Mouse (Mus musculus) forebrain, embryonic 11.5 days (tissue): ENCODE data around the gene Plxnd1. TPM values are rescaled to one million over a fixed set of nuclear protein-coding genes. Genes with fewer than 3 reads are reported as not detected.

Source experiments
- ATAC-seq: fragments of 200-750 bp; cut with Nextera tagmentation; replicated peaks from 2 replicates; pipeline ENCODE4 v1.8.0; 2017; ENCODE audit warnings: moderate TSS enrichment; ENCODE audit not compliant: low FRiP score
- DNase-seq: peaks from one replicate; pipeline ENCODE4 v3.0.0-alpha.2; 2017; ENCODE audit warnings: low spot score
- H3K27ac ChIP-seq: fragments of 300-500 bp; sonication (generic); 2 replicates; pipeline ENCODE4 v1.5.1; 2014; ENCODE audit warnings: low read depth, low read length
- H3K27me3 ChIP-seq: fragments of 300-500 bp; sonication (generic); 2 replicates; pipeline ENCODE4 v1.6.1; 2014; ENCODE audit warnings: mild to moderate bottlenecking, low read length, mixed read lengths; ENCODE audit not compliant: control insufficient read depth, insufficient read depth
- H3K36me3 ChIP-seq: fragments of 300-500 bp; sonication (generic); 2 replicates; pipeline ENCODE4 v1.6.1; 2014; ENCODE audit warnings: mild to moderate bottlenecking, low read length, moderate library complexity, mixed read lengths; ENCODE audit not compliant: control insufficient read depth, insufficient read depth
- H3K4me1 ChIP-seq: fragments of 300-500 bp; sonication (generic); replicated peaks from 2 replicates; pipeline ENCODE4 v1.6.1; 2014; ENCODE audit warnings: low read length, mixed read lengths; ENCODE audit not compliant: control insufficient read depth, insufficient read depth
- H3K4me2 ChIP-seq: fragments of 300-500 bp; sonication (generic); 2 replicates; pipeline ENCODE4 v1.6.1; 2014; ENCODE audit warnings: low read depth, mild to moderate bottlenecking, low read length, moderate library complexity, mixed read lengths; ENCODE audit not compliant: severe bottlenecking
- H3K4me3 ChIP-seq: fragments of 300-500 bp; sonication (generic); 2 replicates; pipeline ENCODE4 v1.5.1; 2014; ENCODE audit warnings: low read depth, low read length
- H3K9ac ChIP-seq: fragments of 300-500 bp; sonication (generic); 2 replicates; pipeline ENCODE4 v1.6.1; 2014; ENCODE audit warnings: low read length
- H3K9me3 ChIP-seq: fragments of 300-500 bp; sonication (generic); 2 replicates; pipeline ENCODE4 v1.6.1; 2016; ENCODE audit warnings: low read length, mixed read lengths; ENCODE audit not compliant: control insufficient read depth
- WGBS: fragments of 180-500 bp; shearing (Covaris S2); extraction: QIAGEN DNeasy Blood & Tissue Kit; methylation state at CpG from one replicate; pipeline ENCODE4 v1.1.7; 2014; 5-methylcytosine and 5-hydroxymethylcytosine counted together
- polyA plus RNA-seq: library from polyadenylated mRNA; unstranded; fragments of >200 nt; fragmentation: Nextera tagmentation; extraction: Ambion mirVana; gene quantifications from 2 replicates; pipeline ENCODE4 v1.2.1, GENCODE M21; 2014

The Plxnd1 gene
- polyA plus RNA-seq, result 23.9 and 25.5 TPM in 2 replicates

- H3K4me2 ChIP-seq, result peak within 1 kb of the TSS; percentile 75
- H3K36me3 ChIP-seq, result no peaks in the 10 kb centered on the region
- ATAC-seq, result peak; percentile 77
- H3K9ac ChIP-seq, result peak within 1 kb of the TSS; percentile 44
- peak within 1 kb of the TSS; percentile 57 for H3K4me3 ChIP-seq
- no peaks in the 10 kb centered on the region for H3K9me3 ChIP-seq
- peaks cover 33% of the 10 kb centered on the region for H3K27me3 ChIP-seq
- WGBS, result under 1% methylated on average over 38 of the region's 51 CpGs
- H3K27ac ChIP-seq, result peak within 1 kb of the TSS; percentile 18; the same call in 1 of the 2 replicates
- peak; percentile 95 for DNase-seq
- peaks cover 22% of the 10 kb centered on the region for H3K4me1 ChIP-seq
Observed at GRCm38 (mm10) chr6:115994877-115995520, at the start of gene Plxnd1. Gene Plxnd1 (minus strand): TSS chr6:115995005.

- Histone ChIP-seq H3K4me2 (no peak overlapping the region), H3K9me3 (peaks cover 3% of the 10 kb centered on the region; the same call in 1 of the 2 replicates), H3K4me3 (no peak overlapping the region), H3K27me3 (no peaks in the 10 kb centered on the region), H3K4me1 (0 out of 2 replicates have a peak, but pooled peaks cover 3% of the 10 kb centered on the region), H3K9ac (no peak overlapping the region), H3K36me3 (no peaks in the 10 kb centered on the region; the same call in 1 of the 2 replicates), H3K27ac (no peak overlapping the region)
- WGBS, result 76% methylated on average over 2 of the region's 2 CpGs
- DNase-seq (no peak), ATAC-seq (no peak)
Observed at GRCm38 (mm10) chr6:116044039-116044438, 49.2 kb upstream of the Plxnd1 start.

- Histone ChIP-seq H3K9ac (no peak overlapping the region), H3K9me3 (peaks cover 3% of the 10 kb centered on the region; the same call in 1 of the 2 replicates)
- WGBS, result 93% methylated on average over 2 of the region's 2 CpGs
Observed at GRCm38 (mm10) chr6:116038222-116038621, 43.4 kb upstream of the Plxnd1 start.

DNA sequence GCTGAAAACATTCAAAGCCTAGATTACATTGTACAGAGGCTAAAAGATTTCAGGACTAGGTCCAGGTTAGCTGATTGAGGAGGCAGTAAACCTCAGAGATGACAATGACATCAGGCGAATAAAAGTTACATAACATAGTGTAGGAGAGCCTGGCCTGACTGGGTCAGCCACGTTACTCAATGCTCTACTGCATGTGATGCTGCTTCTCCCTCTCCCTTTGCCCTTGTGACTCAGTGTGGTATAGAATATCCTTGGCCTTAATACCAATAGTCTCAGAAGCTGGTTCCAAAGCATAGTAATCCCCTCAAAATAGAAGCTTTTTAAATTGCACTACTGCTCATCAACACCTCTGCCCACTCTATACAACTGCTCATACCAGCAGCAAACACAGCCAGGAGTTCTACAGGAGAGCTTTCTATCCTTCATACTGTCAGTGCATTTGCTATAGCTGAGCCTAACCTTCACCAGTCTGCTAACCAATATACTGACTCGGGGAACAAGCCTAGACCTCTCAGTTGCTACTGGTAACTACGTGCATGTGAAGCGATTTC is 42.6 kb upstream of the Plxnd1 start:
- H3K9me3 ChIP-seq, result no peaks in the 10 kb centered on the region
- no peak overlapping the region for H3K27ac ChIP-seq
- no peak overlapping the region for H3K4me3 ChIP-seq
- no peaks in the 10 kb centered on the region for H3K27me3 ChIP-seq
- H3K36me3 ChIP-seq, result no peaks in the 10 kb centered on the region
- DNase-seq (no peak), ATAC-seq (no peak)
- H3K4me2 ChIP-seq, result no peak overlapping the region
- WGBS, result 92% methylated on average over 5 of the region's 5 CpGs
- no peak overlapping the region for H3K9ac ChIP-seq
- H3K4me1 ChIP-seq, result no peaks in the 10 kb centered on the region

More at GRCm38 (mm10) chr6:116038222-116038621, 43.4 kb upstream of the Plxnd1 start:
- no peak for DNase-seq
- no peak overlapping the region for H3K4me3 ChIP-seq
- ATAC-seq, result no peak
- no peaks in the 10 kb centered on the region for H3K27me3 ChIP-seq
- H3K4me2 ChIP-seq, result no peak overlapping the region
- H3K36me3 ChIP-seq, result no peaks in the 10 kb centered on the region; the same call in 1 of the 2 replicates
- H3K27ac ChIP-seq, result no peak overlapping the region
- no peaks in the 10 kb centered on the region for H3K4me1 ChIP-seq

GRCm38 (mm10) chr6:116036555-116036954 is 41.8 kb upstream of the Plxnd1 start:
- H3K9ac ChIP-seq, result no peak overlapping the region
- H3K36me3 ChIP-seq, result no peaks in the 10 kb centered on the region
- DNase-seq, result no peak
- no peaks in the 10 kb centered on the region for H3K4me1 ChIP-seq
- 93% methylated on average over 2 of the region's 2 CpGs for WGBS
- no peak for ATAC-seq
- H3K4me3 ChIP-seq, result no peak overlapping the region
- H3K9me3 ChIP-seq, result no peaks in the 10 kb centered on the region
- H3K27ac ChIP-seq, result no peak overlapping the region
- no peak overlapping the region for H3K4me2 ChIP-seq
- no peaks in the 10 kb centered on the region for H3K27me3 ChIP-seq

- WGBS, result 95% methylated on average over 5 of the region's 5 CpGs
- Histone ChIP-seq H3K9me3 (no peaks in the 10 kb centered on the region), H3K36me3 (no peaks in the 10 kb centered on the region), H3K9ac (no peak overlapping the region), H3K4me2 (no peak overlapping the region), H3K4me1 (no peaks in the 10 kb centered on the region), H3K4me3 (no peak overlapping the region), H3K27me3 (no peaks in the 10 kb centered on the region), H3K27ac (no peak overlapping the region)
- DNase-seq, result no peak
- ATAC-seq, result no peak
Observed at GRCm38 (mm10) chr6:116031052-116031451, 36.2 kb upstream of the Plxnd1 start.

DNA sequence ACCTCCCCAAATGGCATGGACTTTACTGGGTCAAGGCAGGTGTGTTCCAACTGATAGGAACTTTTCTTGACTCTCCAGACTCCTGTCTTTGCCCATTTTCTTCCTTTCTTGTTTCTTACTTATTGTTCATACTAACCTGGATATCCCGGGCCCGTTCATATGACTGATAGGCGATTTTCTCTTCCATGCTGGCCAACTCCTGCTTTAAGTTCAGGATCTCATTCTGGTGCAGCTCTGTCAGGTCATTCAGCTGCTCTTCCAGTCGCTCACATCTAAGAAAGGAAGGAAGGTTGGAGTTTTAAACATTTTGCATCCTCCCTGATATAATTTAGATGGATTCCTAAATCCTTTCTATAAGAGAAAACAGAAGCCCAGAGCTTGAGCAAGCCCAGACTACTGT is 29.9 kb upstream of the Plxnd1 start:
- Histone ChIP-seq H3K27me3 (no peaks in the 10 kb centered on the region), H3K4me2 (no peak overlapping the region), H3K27ac (no peak overlapping the region), H3K4me3 (no peak overlapping the region), H3K9me3 (peaks cover 9% of the 10 kb centered on the region), H3K9ac (no peak overlapping the region), H3K4me1 (no peaks in the 10 kb centered on the region), H3K36me3 (peaks cover 4% of the 10 kb centered on the region; the same call in 1 of the 2 replicates)
- DNase-seq, result no peak
- ATAC-seq, result no peak
- WGBS, result 88% methylated on average over 4 of the region's 4 CpGs

DNA sequence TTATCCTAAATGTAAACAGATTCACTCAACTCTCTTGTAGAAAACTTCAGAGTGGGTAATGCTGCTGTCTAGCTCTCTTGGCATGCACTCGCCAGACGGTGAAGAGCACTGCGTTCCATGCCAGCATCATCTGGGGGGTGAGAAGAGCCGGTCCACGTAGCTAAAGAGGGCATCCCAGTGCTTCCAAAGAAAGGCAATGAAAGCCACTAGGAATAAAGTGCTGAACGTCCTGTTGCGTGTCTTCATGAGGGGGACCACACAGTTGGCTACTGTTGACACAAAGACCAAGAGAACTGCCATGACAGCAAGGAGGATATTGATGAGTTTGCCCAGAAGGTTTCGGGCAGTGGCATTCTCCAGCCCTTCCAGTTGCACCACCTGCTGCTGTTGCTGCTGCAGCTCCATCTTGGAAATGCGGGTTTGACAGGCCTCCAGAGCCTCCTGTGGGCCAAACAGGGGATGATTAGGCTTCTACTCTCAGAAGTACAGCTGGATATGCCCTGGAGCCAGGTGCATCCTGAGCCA is 27.2 kb upstream of the Plxnd1 start:
- DNase-seq (peak; percentile 65), ATAC-seq (no peak)
- no peaks in the 10 kb centered on the region for H3K27me3 ChIP-seq
- H3K4me2 ChIP-seq, result no peak overlapping the region
- WGBS, result 89% methylated on average over 9 of the region's 9 CpGs
- no peaks in the 10 kb centered on the region for H3K4me1 ChIP-seq
- no peak overlapping the region for H3K9ac ChIP-seq
- H3K4me3 ChIP-seq, result no peak overlapping the region
- peaks cover 9% of the 10 kb centered on the region for H3K9me3 ChIP-seq
- H3K27ac ChIP-seq, result no peak overlapping the region
- H3K36me3 ChIP-seq, result peaks cover 4% of the 10 kb centered on the region; the same call in 1 of the 2 replicates
